Mouse (Mus musculus): ENCODE measurements around the gene Pitpnm1. TPM values are rescaled to one million over a fixed set of nuclear protein-coding genes. Genes with fewer than 3 reads are reported as not detected.
"Not testable (repeated sequence)": the region's sequence is repeated elsewhere in the genome, so short reads cannot be mapped to it uniquely, and the experiment has no call there.

Gene Pitpnm1
- polyA plus RNA-seq, 1 experiment from 2014 or later = 17.3 TPM

DNA sequence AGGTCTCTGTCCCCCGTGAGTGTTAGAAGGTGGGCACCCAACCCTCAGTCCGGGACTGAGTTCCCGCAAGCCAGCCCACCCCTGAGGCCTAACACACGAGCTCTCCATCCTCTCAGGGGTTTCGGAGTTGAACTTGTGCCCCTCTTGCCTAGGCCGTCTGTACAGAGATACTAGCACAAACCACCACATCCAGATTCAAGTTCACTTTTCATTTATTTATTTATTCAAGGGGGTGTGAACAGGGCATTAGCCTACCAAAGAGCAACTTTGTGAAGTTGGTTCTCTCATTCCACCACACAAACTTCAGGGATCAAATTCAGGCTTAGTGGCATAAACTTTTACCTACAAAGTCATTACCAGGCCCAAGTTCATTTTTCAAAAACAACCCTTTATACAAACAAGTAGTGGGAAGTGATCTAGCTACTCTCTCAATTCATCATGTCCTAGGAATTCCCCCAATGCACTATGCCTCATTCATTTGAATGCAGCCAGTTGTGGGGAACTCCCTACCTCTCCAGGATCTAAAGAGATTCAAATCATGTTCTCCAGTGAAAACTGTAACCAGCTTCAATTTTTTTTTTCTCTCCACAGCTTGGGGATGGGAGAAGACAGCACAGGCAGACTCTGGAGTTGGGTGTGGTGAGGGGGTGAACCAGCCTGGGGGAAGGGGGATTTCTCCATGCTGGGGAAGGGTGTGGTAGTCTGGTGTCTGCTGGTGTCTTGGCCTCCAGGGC, 35.6 kb downstream of the Pitpnm1 start:
- not testable (repeated sequence) for H3K4me2 ChIP-seq (ENCODE audit: low read length); H3K27ac ChIP-seq (replicated peaks in 1 of 2; ENCODE audit: control insufficient read depth in 1 of 2, insufficient read depth in 1 of 2, low read depth in 2 of 2, low read length in 2 of 2); ATAC-seq (ENCODE audit: insufficient number of reproducible peaks, insufficient read depth, low FRiP score, low read depth); H3K4me3 ChIP-seq (ENCODE audit: control insufficient read depth in 1 of 2, insufficient read depth in 1 of 2, low read depth in 1 of 2, low read length in 2 of 2); H3K9me3 ChIP-seq (ENCODE audit: control insufficient read depth, low read length); H3K9ac ChIP-seq (ENCODE audit: low read length); H3K4me1 ChIP-seq (ENCODE audit: control insufficient read depth in 2 of 2, insufficient read depth in 2 of 2, low read length in 2 of 2); H3K27me3 ChIP-seq (ENCODE audit: control insufficient read depth, insufficient read depth, low read length)
- WGBS = 79% methylated on average over 6 of the region's 6 CpGs
- peaks cover 29% of the 10 kb centered on the region for H3K36me3 ChIP-seq (ENCODE audit: control insufficient read depth, insufficient read depth, low read length)

DNA sequence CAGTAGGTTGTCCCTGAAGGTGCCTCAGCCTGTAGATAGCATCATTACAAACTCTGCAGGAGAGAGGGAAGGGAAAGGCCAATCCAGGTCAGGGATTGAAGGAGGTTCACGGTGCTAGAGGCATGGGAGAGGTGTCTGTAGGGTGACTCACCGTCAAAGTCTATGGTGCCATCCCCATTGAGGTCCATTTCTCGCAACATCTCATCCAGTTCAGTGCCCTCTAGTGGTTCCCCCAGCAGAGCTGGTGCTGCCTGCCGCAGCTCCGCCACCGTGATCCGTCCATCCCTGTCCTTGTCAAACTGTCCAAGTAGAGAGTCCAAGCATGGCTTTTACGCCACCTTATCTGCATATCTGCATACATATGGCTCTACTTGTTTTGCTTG, 36.2 kb downstream of the Pitpnm1 start:
- H3K4me3 ChIP-seq (ENCODE audit: control insufficient read depth in 1 of 2, insufficient read depth in 1 of 2, low read depth in 1 of 2, low read length in 2 of 2); H3K4me2 ChIP-seq (ENCODE audit: low read length); H3K27me3 ChIP-seq (ENCODE audit: control insufficient read depth, insufficient read depth, low read length); H3K9ac ChIP-seq (ENCODE audit: low read length); ATAC-seq (ENCODE audit: insufficient number of reproducible peaks, insufficient read depth, low FRiP score, low read depth); H3K9me3 ChIP-seq (ENCODE audit: control insufficient read depth, low read length); H3K4me1 ChIP-seq (ENCODE audit: control insufficient read depth in 2 of 2, insufficient read depth in 2 of 2, low read length in 2 of 2); H3K27ac ChIP-seq (replicated peaks in 1 of 2; ENCODE audit: control insufficient read depth in 1 of 2, insufficient read depth in 1 of 2, low read depth in 2 of 2, low read length in 2 of 2): not testable (repeated sequence)
- 14% methylated on average over 7 of the region's 8 CpGs for WGBS
- H3K36me3 ChIP-seq (ENCODE audit: control insufficient read depth, insufficient read depth, low read length) = peaks cover 25% of the 10 kb centered on the region

DNA sequence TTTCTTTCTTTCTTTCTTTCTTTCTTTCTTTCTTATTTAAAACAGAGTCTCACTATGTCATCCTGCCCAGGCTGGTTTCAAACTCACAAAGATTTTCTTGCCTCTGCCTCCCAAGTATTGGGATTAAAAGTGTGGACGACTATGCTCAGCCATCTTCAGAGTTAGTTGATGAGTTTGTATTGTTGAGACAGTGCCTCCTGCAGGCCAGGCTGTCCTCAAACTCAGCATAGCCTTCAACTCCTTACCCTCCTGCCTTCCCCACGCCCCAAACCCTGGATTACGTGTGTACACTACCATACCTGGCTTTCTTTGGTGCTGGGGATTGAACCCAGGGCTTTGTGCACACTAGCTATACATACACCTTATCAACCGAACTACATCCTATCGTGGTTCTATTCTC, 36.7 kb downstream of the Pitpnm1 start:
- Histone ChIP-seq H3K9me3 (ENCODE audit: control insufficient read depth, low read length) (no peaks in the 10 kb centered on the region), H3K4me1 (ENCODE audit: control insufficient read depth in 2 of 2, insufficient read depth in 2 of 2, low read length in 2 of 2) (no peaks in the 10 kb centered on the region; a peak in 1 of 4 replicates), H3K9ac (ENCODE audit: low read length) (no peak overlapping the region), H3K27ac (replicated peaks in 1 of 2; ENCODE audit: control insufficient read depth in 1 of 2, insufficient read depth in 1 of 2, low read depth in 2 of 2, low read length in 2 of 2) (no peak overlapping the region), H3K36me3 (ENCODE audit: control insufficient read depth, insufficient read depth, low read length) (peaks cover 20% of the 10 kb centered on the region), H3K4me3 (ENCODE audit: control insufficient read depth in 1 of 2, insufficient read depth in 1 of 2, low read depth in 1 of 2, low read length in 2 of 2) (no peak overlapping the region), H3K27me3 (ENCODE audit: control insufficient read depth, insufficient read depth, low read length) (0 out of 2 replicates have a peak, but pooled peaks cover 7% of the 10 kb centered on the region), H3K4me2 (ENCODE audit: low read length) (no peak overlapping the region)
- no peak for ATAC-seq (ENCODE audit: insufficient number of reproducible peaks, insufficient read depth, low FRiP score, low read depth)
- 81% methylated on average over 5 of the region's 5 CpGs for WGBS

DNA sequence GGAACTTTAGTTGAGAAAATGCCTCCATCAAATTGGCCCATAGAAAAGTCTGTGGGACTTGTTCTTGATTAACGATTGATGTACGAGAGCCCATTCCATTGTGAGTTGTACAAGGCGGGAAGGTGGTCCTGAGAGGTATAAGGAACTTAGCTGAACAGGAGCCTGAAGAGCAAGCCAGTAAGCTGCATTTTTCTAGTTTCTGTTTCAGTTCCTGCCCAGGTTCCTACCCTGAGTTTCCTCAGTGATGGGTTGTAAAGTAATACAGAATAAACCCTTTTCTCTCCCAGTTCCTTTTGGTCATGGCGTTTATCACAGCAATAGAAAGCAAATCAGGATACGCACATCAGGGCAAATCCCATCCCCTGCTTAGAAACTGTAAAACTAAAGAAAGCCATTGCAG, 38.1 kb downstream of the Pitpnm1 start:
- H3K27me3 ChIP-seq (ENCODE audit: control insufficient read depth, insufficient read depth, low read length) = 0 out of 2 replicates have a peak, but pooled peaks cover 7% of the 10 kb centered on the region
- no peak for ATAC-seq (ENCODE audit: insufficient number of reproducible peaks, insufficient read depth, low FRiP score, low read depth)
- 87% methylated on average over 5 of the region's 5 CpGs for WGBS

DNA sequence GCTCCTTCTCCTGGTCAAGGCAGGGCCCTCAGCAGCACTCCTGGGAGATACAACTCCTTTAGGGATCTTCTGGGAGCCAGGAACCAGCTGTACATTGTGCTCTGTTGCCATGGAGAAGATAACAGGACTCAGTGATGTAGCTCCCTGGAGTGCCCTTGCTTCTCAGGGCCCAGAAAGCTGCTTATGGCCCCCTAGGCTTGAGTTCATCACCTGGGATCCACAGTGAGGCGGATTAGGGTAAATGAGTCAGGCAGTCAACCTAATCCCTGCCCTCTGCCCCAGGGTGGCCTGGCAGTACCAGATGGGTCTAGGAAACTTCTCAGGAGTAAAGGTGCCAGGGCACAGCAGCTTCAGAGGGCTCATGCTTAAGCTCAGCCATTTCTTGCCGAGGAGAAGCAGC, 39.6 kb downstream of the Pitpnm1 start, which contains the start of gene Gpr152:
Gene Gpr152, plus strand, starts transcription at position 342 of the 400 bp plus-strand sequence.
- Histone ChIP-seq H3K9me3 (ENCODE audit: control insufficient read depth, low read length) (no peaks in the 10 kb centered on the region), H3K4me2 (ENCODE audit: low read length) (no peak within 1 kb of the TSS), H3K9ac (ENCODE audit: low read length) (no peak within 1 kb of the TSS), H3K27me3 (ENCODE audit: control insufficient read depth, insufficient read depth, low read length) (0 out of 2 replicates have a peak, but pooled peaks cover 7% of the 10 kb centered on the region), H3K4me3 (ENCODE audit: control insufficient read depth in 1 of 2, insufficient read depth in 1 of 2, low read depth in 1 of 2, low read length in 2 of 2) (no peak within 1 kb of the TSS), H3K27ac (replicated peaks in 1 of 2; ENCODE audit: control insufficient read depth in 1 of 2, insufficient read depth in 1 of 2, low read depth in 2 of 2, low read length in 2 of 2) (no peak within 1 kb of the TSS), H3K4me1 (ENCODE audit: control insufficient read depth in 2 of 2, insufficient read depth in 2 of 2, low read length in 2 of 2) (no peaks in the 10 kb centered on the region; a peak in 1 of 4 replicates), H3K36me3 (ENCODE audit: control insufficient read depth, insufficient read depth, low read length) (no peaks in the 10 kb centered on the region)
- 74% methylated on average over 2 of the region's 2 CpGs for WGBS
- no peak for ATAC-seq (ENCODE audit: insufficient number of reproducible peaks, insufficient read depth, low FRiP score, low read depth)

More for the DNA sequence above, 38.1 kb downstream of the Pitpnm1 start:
- H3K36me3 ChIP-seq (ENCODE audit: control insufficient read depth, insufficient read depth, low read length) = peaks cover 5% of the 10 kb centered on the region
- no peak overlapping the region for H3K4me2 ChIP-seq (ENCODE audit: low read length)
- H3K9me3 ChIP-seq (ENCODE audit: control insufficient read depth, low read length) = no peaks in the 10 kb centered on the region
- no peak overlapping the region for H3K27ac ChIP-seq (replicated peaks in 1 of 2; ENCODE audit: control insufficient read depth in 1 of 2, insufficient read depth in 1 of 2, low read depth in 2 of 2, low read length in 2 of 2)
- no peak overlapping the region for H3K4me3 ChIP-seq (ENCODE audit: control insufficient read depth in 1 of 2, insufficient read depth in 1 of 2, low read depth in 1 of 2, low read length in 2 of 2)
- no peaks in the 10 kb centered on the region; a peak in 1 of 4 replicates for H3K4me1 ChIP-seq (ENCODE audit: control insufficient read depth in 2 of 2, insufficient read depth in 2 of 2, low read length in 2 of 2)
- H3K9ac ChIP-seq (ENCODE audit: low read length) = no peak overlapping the region

DNA sequence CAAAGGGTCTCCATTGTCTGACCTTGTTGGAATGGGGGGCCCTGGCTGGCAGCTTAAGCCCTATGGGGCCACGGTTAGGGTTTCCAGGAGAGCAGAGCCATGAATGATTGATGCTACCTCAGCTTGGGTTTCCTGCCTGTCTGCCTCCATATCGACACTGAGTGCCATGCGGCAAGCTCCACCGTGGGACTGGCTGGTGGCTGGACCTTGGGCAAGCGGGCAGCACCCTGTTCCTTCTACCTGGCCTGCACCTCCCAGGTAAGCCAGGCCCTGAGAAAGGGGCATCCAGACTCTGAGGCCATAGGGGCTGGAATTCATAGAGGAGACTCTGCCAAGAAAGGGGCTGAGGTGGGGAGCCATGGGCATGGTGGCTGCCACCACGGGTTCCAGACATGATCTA, 40.3 kb downstream of the Pitpnm1 start:
- Histone ChIP-seq H3K9me3 (ENCODE audit: control insufficient read depth, low read length) (no peaks in the 10 kb centered on the region), H3K4me1 (ENCODE audit: control insufficient read depth in 2 of 2, insufficient read depth in 2 of 2, low read length in 2 of 2) (no peaks in the 10 kb centered on the region; a peak in 1 of 4 replicates), H3K36me3 (ENCODE audit: control insufficient read depth, insufficient read depth, low read length) (no peaks in the 10 kb centered on the region), H3K4me2 (ENCODE audit: low read length) (no peak overlapping the region), H3K4me3 (ENCODE audit: control insufficient read depth in 1 of 2, insufficient read depth in 1 of 2, low read depth in 1 of 2, low read length in 2 of 2) (no peak overlapping the region), H3K27ac (replicated peaks in 1 of 2; ENCODE audit: control insufficient read depth in 1 of 2, insufficient read depth in 1 of 2, low read depth in 2 of 2, low read length in 2 of 2) (no peak overlapping the region), H3K27me3 (ENCODE audit: control insufficient read depth, insufficient read depth, low read length) (0 out of 2 replicates have a peak, but pooled peaks cover 7% of the 10 kb centered on the region), H3K9ac (ENCODE audit: low read length) (no peak overlapping the region)
- 75% methylated on average over 6 of the region's 6 CpGs for WGBS
- ATAC-seq (ENCODE audit: insufficient number of reproducible peaks, insufficient read depth, low FRiP score, low read depth) = no peak

DNA sequence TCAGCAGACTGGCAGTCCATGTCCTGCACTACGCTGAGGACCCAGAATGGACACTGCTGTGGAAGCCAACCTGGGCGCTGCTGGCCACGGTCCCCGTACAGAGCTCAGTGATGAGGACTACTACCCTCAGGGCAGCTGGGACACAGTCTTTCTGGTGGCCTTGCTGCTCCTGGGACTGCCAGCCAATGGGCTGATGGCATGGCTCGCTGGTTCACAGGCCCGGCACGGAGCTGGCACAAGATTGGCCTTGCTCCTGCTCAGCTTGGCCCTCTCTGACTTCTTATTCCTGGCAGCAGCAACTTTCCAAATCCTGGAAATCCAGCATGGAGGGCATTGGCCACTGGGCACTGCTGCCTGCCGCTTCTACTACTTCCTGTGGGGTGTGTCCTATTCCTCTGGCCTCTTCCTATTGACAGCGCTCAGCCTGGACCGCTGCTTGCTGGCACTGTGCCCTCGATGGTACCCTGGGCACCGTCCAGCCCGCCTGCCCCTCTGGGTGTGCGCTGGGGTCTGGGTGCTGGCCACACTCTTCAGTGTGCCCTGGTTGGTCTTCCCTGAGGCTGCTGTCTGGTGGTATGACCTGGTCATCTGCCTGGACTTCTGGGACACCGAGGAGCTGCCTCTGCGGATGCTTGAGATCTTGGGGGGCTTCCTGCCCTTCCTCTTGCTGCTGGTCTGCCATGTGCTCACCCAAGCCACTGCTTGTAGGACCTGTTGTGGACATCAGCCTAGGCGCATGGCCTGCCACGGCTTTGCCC, 42.8 kb downstream of the Pitpnm1 start:
- 86% methylated on average over 18 of the region's 18 CpGs for WGBS

More for the DNA sequence above, 42.8 kb downstream of the Pitpnm1 start:
- Histone ChIP-seq H3K4me1 (ENCODE audit: control insufficient read depth in 2 of 2, insufficient read depth in 2 of 2, low read length in 2 of 2) (no peaks in the 10 kb centered on the region), H3K36me3 (ENCODE audit: control insufficient read depth, insufficient read depth, low read length) (no peaks in the 10 kb centered on the region), H3K9ac (ENCODE audit: low read length) (no peak overlapping the region), H3K4me3 (ENCODE audit: control insufficient read depth in 1 of 2, insufficient read depth in 1 of 2, low read depth in 1 of 2, low read length in 2 of 2) (no peak overlapping the region), H3K9me3 (ENCODE audit: control insufficient read depth, low read length) (no peaks in the 10 kb centered on the region; the same call in 1 of the 2 replicates), H3K27me3 (ENCODE audit: control insufficient read depth, insufficient read depth, low read length) (no peaks in the 10 kb centered on the region), H3K27ac (replicated peaks in 1 of 2; ENCODE audit: control insufficient read depth in 1 of 2, insufficient read depth in 1 of 2, low read depth in 2 of 2, low read length in 2 of 2) (no peak overlapping the region), H3K4me2 (ENCODE audit: low read length) (no peak overlapping the region)
- no peak for ATAC-seq (ENCODE audit: insufficient number of reproducible peaks, insufficient read depth, low FRiP score, low read depth)

Data from heart, embryonic 14.5 days (tissue).